Mouse (Mus musculus) thymus, postnatal 25 days (tissue): ENCODE measurements around the gene Kdelr1.
"Not testable (repeated sequence)": the region's sequence is repeated elsewhere in the genome, so short reads cannot be mapped to it uniquely, and the experiment has no call there.

Experiments used
- DNase-seq: peaks from one replicate; pipeline ENCODE4 v3.0.0; 2022

Kdelr1 gene

GRCm38 (mm10) chr7:45870282-45871058, 2.1 kb upstream of the Kdelr1 start:
- DNase-seq, result no peak

- DNase-seq, result peak; percentile 66
Measured at GRCm38 (mm10) chr7:45873061-45873947, 732 bp downstream of the Kdelr1 start.

- no peak for DNase-seq
Measured at GRCm38 (mm10) chr7:45876895-45877294, 4.3 kb downstream of the Kdelr1 start.

- not testable (repeated sequence) for DNase-seq
Measured at GRCm38 (mm10) chr7:45878278-45878677, 5.7 kb downstream of the Kdelr1 start, which contains the start of gene Grin2d. Gene Grin2d, minus strand, starts transcription at chr7:45878378.

GRCm38 (mm10) chr7:45880531-45880930, 8.0 kb downstream of the Kdelr1 start:
- no peak for DNase-seq

GRCm38 (mm10) chr7:45881011-45881410, 8.4 kb downstream of the Kdelr1 start:
- no peak for DNase-seq

GRCm38 (mm10) chr7:45887246-45887645, 14.7 kb downstream of the Kdelr1 start:
- DNase-seq, result no peak

- no peak for DNase-seq
Measured at GRCm38 (mm10) chr7:45892651-45893050, 20.1 kb downstream of the Kdelr1 start.

GRCm38 (mm10) chr7:45895931-45896516, 23.5 kb downstream of the Kdelr1 start:
- no peak for DNase-seq

- DNase-seq, result peak; percentile 95
Measured at GRCm38 (mm10) chr7:45896517-45897257, 24.1 kb downstream of the Kdelr1 start, which contains the start of the genes Syngr4 and Tmem143. Gene Syngr4, minus strand, starts transcription at chr7:45896714. Gene Tmem143, plus strand, starts transcription at chr7:45896941.

- peak; percentile 60 for DNase-seq
Measured at GRCm38 (mm10) chr7:45897258-45897757, 24.7 kb downstream of the Kdelr1 start.

GRCm38 (mm10) chr7:45898125-45898524, 25.6 kb downstream of the Kdelr1 start:
- DNase-seq, result peak; percentile 57

GRCm38 (mm10) chr7:45901562-45901961, 29.0 kb downstream of the Kdelr1 start:
- DNase-seq, result no peak

GRCm38 (mm10) chr7:45902481-45903002, 30.0 kb downstream of the Kdelr1 start:
- DNase-seq, result no peak

GRCm38 (mm10) chr7:45906622-45907021, 34.0 kb downstream of the Kdelr1 start:
- DNase-seq, result no peak

- DNase-seq, result no peak
Measured at GRCm38 (mm10) chr7:45908384-45908783, 35.8 kb downstream of the Kdelr1 start.

- no peak for DNase-seq
Measured at GRCm38 (mm10) chr7:45909145-45909544, 36.6 kb downstream of the Kdelr1 start.

- no peak for DNase-seq
Measured at GRCm38 (mm10) chr7:45914067-45914466, 41.5 kb downstream of the Kdelr1 start.

GRCm38 (mm10) chr7:45915011-45915410, 42.4 kb downstream of the Kdelr1 start:
- DNase-seq, result no peak

GRCm38 (mm10) chr7:45916056-45917003, 43.8 kb downstream of the Kdelr1 start:
- DNase-seq, result peak; percentile 86
